Mouse (Mus musculus): ENCODE data around the gene Tmem135. TPM values are rescaled to one million over a fixed set of nuclear protein-coding genes. Genes with fewer than 3 reads are reported as not detected.

Gene Tmem135
- total RNA-seq, 2 experiments from 2014 or later, result 64.7 to 65.6 TPM

GRCm38 (mm10) chr7:89258832-89259231 lies 145.2 kb downstream of the Tmem135 start:
- intact Hi-C loops (cut with DNase I), result no loop called here
- DNase-seq (ENCODE audit: extremely low spot score in 1 of 2, low spot score in 2 of 2), result no peak
- Histone ChIP-seq H3K4me3 (no peak overlapping the region), H3K27ac (no peak overlapping the region)
- TF ChIP-seq CTCF (IDR thresholded peaks at IDR 0.05), result no peak

DNA sequence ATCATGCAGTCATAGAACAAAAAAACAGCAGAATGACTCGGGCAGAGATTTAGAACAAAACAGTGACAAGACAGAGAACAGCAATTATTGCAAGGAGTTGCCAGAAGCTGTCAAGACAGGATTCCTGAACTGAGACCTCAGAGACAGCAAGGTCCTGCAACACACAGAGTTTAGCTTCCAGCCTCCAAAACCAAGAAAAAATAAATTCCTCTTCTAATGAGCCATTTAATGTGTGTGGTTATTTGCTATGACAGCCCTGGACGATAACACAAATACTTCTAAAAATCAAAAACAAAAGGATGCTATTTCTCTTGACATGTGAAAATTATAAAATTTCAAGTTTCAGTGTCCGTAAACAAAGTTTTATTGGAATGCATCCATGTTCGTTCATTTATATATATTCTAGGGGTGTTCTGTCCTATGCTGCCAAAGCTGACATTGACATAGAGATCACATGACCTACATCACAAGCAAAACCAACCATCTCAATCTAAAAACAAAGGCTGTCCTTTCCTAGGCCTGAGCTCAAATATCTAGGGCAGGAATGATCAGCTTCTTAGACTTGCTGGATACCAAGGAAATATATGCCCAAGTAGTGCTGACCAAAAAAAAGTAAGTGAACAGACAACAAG lies 146.0 kb downstream of the Tmem135 start:
- TF ChIP-seq CTCF (IDR thresholded peaks at IDR 0.05), result no peak
- H3K4me3 ChIP-seq, result no peak overlapping the region
- H3K27ac ChIP-seq, result no peak overlapping the region
- no peak for DNase-seq (ENCODE audit: extremely low spot score in 1 of 2, low spot score in 2 of 2)
- intact Hi-C loops (cut with DNase I), result no loop called here

DNA sequence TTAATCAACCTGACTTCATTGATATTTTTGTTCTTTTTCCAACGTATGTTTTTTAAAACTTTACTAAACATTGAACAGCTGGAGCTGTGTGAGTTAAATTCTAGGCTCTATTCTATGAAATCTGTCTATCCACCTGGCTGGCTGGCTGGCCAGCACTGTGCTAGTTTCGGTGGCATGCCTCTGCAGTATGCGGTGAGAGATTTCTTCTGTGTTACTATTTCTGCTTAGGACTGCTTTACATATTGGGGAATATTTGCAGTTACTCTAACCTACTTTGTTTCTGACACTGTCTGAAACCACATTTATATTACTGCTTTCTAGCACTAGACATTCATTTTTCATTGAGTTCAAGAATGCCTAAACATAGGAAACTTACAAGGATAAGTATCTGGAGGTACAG lies 150.2 kb downstream of the Tmem135 start:
- H3K4me3 ChIP-seq, result no peak overlapping the region
- intact Hi-C loops (cut with DNase I), result no loop called here
- TF ChIP-seq CTCF (IDR thresholded peaks at IDR 0.05), result no peak
- peak overlapping the region; percentile 13; the same call in 1 of the 2 replicates for H3K27ac ChIP-seq
- DNase-seq (ENCODE audit: extremely low spot score in 1 of 2, low spot score in 2 of 2), result no peak

GRCm38 (mm10) chr7:89253317-89253716 lies 150.7 kb downstream of the Tmem135 start:
- Histone ChIP-seq H3K4me3 (no peak overlapping the region), H3K27ac (no peak overlapping the region)
- intact Hi-C loops (cut with DNase I), result no loop called here
- TF ChIP-seq CTCF (IDR thresholded peaks at IDR 0.05), result no peak
- DNase-seq (ENCODE audit: extremely low spot score in 1 of 2, low spot score in 2 of 2), result no peak

DNA sequence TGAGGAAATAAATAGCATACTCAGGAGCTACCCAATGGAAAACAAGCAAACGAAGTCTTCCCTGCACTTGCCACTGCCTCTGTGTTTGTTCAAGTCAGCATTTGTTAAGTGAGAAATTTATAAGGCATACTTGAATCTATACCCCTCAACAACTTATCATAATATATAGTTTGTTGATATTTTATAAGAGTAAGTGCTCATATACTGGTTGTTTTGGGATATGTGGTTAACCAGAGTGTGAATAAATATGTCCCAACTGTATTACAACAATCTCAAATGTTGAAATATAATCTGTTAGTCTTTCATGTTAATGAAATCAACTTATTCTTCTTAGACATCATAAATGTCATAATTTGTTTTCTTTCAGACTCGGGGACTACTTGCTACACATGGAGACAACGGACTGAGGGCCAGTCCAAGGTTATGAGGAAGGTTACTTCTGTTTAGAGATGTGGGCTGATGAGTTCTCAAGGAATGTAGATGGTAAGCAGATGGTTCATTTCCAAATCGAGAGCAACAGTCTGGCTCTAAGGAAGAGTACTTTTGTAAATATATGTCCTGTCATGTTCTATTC lies 152.1 kb downstream of the Tmem135 start:
- TF ChIP-seq CTCF (IDR thresholded peaks at IDR 0.05), result no peak

GRCm38 (mm10) chr7:89248135-89248850 lies 155.7 kb downstream of the Tmem135 start:
- no peak overlapping the region for H3K4me3 ChIP-seq
- intact Hi-C loops (cut with DNase I), result no loop called here

More for the DNA sequence above, 152.1 kb downstream of the Tmem135 start:
- no peak for DNase-seq (ENCODE audit: extremely low spot score in 1 of 2, low spot score in 2 of 2)
- Histone ChIP-seq H3K27ac (no peak overlapping the region), H3K4me3 (no peak overlapping the region)
- intact Hi-C loops (cut with DNase I), result no loop called here

DNA sequence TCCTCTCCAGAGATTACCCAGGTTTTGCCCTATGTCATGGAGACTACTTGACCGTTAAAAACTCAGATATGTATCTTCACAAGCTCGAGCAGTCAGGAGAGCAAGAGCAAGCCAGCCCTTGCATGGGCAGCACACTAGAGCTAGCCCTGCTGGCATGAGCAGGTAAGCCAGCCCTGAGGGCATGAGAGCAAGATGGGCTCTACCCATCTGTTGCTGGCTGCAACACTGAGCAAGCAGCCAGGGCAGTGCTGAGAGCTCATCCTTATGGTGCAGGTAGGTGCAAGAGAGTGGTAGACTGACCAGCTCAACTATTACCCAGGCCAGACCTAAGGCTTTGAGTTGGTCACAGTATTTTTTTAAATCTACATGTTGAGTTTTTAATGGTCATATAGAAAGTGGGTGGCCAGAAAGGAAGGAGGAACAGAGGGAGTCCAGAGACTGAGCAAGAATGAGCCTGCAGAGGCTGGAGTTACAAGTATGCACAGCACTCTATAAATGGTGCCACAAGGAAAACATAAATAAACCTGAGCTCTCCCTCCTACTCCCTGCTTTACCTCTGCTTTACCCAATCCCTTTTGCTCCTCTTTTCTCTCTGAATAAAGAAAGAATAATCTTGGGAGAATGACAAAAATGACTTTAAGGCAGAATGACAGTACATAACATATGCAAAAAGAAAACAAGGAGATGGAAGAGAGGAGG lies 156.9 kb downstream of the Tmem135 start:
- intact Hi-C loops (cut with DNase I), result no loop called here
- Histone ChIP-seq H3K27ac (peak overlapping the region; percentile 58), H3K4me3 (no peak overlapping the region)
- no peak for DNase-seq (ENCODE audit: extremely low spot score in 1 of 2, low spot score in 2 of 2)
- TF ChIP-seq CTCF (IDR thresholded peaks at IDR 0.05), result no peak

More at GRCm38 (mm10) chr7:89248135-89248850, 155.7 kb downstream of the Tmem135 start:
- DNase-seq (ENCODE audit: extremely low spot score in 1 of 2, low spot score in 2 of 2), result no peak
- TF ChIP-seq CTCF (IDR thresholded peaks at IDR 0.05), result no peak
- no peak overlapping the region for H3K27ac ChIP-seq

- no peak for DNase-seq (ENCODE audit: extremely low spot score in 1 of 2, low spot score in 2 of 2)
- intact Hi-C loops (cut with DNase I), result no loop called here
Measured at GRCm38 (mm10) chr7:89242565-89242964, 161.5 kb downstream of the Tmem135 start.

DNA sequence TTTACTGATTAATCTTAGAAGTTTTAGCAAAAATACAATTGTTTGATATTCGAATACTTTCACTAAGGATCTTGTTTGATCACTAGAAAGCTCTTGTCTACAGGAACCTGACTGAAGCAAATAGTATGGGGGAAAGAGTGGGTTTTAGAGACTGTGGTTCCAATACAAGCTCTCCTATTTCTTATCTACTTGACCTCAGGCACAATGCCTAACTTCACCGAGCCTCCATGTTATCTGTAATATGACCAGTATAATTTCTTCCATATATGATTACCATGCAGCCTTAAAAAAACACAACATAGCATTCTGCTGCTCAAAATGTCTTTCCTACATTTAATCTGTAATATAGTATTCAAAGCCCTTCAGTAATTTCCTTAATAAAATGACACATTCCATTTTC lies 161.9 kb downstream of the Tmem135 start:
- intact Hi-C loops (cut with DNase I), result no loop called here
- Histone ChIP-seq H3K27ac (no peak overlapping the region), H3K4me3 (no peak overlapping the region)
- no peak for TF ChIP-seq CTCF (IDR thresholded peaks at IDR 0.05)
- no peak for DNase-seq (ENCODE audit: extremely low spot score in 1 of 2, low spot score in 2 of 2)

More at GRCm38 (mm10) chr7:89242565-89242964, 161.5 kb downstream of the Tmem135 start:
- no peak for TF ChIP-seq CTCF (IDR thresholded peaks at IDR 0.05)
- Histone ChIP-seq H3K4me3 (no peak overlapping the region), H3K27ac (no peak overlapping the region)

GRCm38 (mm10) chr7:89239592-89239991 lies 164.4 kb downstream of the Tmem135 start:
- intact Hi-C loops (cut with DNase I), result no loop called here
- no peak overlapping the region for H3K4me3 ChIP-seq

GRCm38 (mm10) chr7:89236592-89236991 lies 167.4 kb downstream of the Tmem135 start:
- TF ChIP-seq CTCF (IDR thresholded peaks at IDR 0.05), result no peak
- Histone ChIP-seq H3K27ac (no peak overlapping the region), H3K4me3 (no peak overlapping the region)
- intact Hi-C loops (cut with DNase I), result no loop called here
- no peak for DNase-seq (ENCODE audit: extremely low spot score in 1 of 2, low spot score in 2 of 2)

More at GRCm38 (mm10) chr7:89239592-89239991, 164.4 kb downstream of the Tmem135 start:
- TF ChIP-seq CTCF (IDR thresholded peaks at IDR 0.05), result no peak
- H3K27ac ChIP-seq, result no peak overlapping the region
- no peak for DNase-seq (ENCODE audit: extremely low spot score in 1 of 2, low spot score in 2 of 2)
